Mouse (Mus musculus) 3T3-L1 (cell line): ENCODE measurements at regions not wholly inside any gene's neighbourhood (a gene's known extent, or its start where the extent isn't known, plus 50 kb on each side); places are given as distances from the start of the nearest gene placed in this dataset.
"Not testable (repeated sequence)": the region's sequence is repeated elsewhere in the genome, so short reads cannot be mapped to it uniquely, and the experiment has no call there.

Experiments used
- DNase-seq: peaks from one replicate; pipeline ENCODE4 v3.0.0-alpha.2; 2015; ENCODE audit warnings: low read depth, low spot score

- no peak for DNase-seq
These were observed 811.6 kb upstream of the 4930444P10Rik start for GRCm38 (mm10) chr1:16904690-16905089.

- not testable (repeated sequence) for DNase-seq
These were observed 775.3 kb upstream of the 4930444P10Rik start for GRCm38 (mm10) chr1:16868383-16868782.

GRCm38 (mm10) chr1:16867086-16867835, 774.1 kb upstream of the 4930444P10Rik start:
- DNase-seq: not testable (repeated sequence)

GRCm38 (mm10) chr1:16837111-16837510, 744.0 kb upstream of the 4930444P10Rik start:
- DNase-seq: no peak

GRCm38 (mm10) chr1:16824709-16825108, 731.6 kb upstream of the 4930444P10Rik start:
- DNase-seq: not testable (repeated sequence)

- DNase-seq: no peak
These were observed 730.9 kb upstream of the 4930444P10Rik start for GRCm38 (mm10) chr1:16824057-16824456.

- no peak for DNase-seq
These were observed 728.1 kb upstream of the 4930444P10Rik start for GRCm38 (mm10) chr1:16821186-16821585.

- DNase-seq: no peak
These were observed 723.4 kb upstream of the 4930444P10Rik start for GRCm38 (mm10) chr1:16816572-16816971.

- DNase-seq: no peak
These were observed 722.6 kb upstream of the 4930444P10Rik start for GRCm38 (mm10) chr1:16815731-16816130.

- DNase-seq: peak; percentile 22
These were observed 716.4 kb upstream of the 4930444P10Rik start for GRCm38 (mm10) chr1:16809370-16810150.

GRCm38 (mm10) chr1:16798292-16798691, 705.2 kb upstream of the 4930444P10Rik start:
- peak; percentile 86 for DNase-seq

GRCm38 (mm10) chr1:16796449-16796848, 703.3 kb upstream of the 4930444P10Rik start:
- peak; percentile 66 for DNase-seq

- peak; percentile 67 for DNase-seq
These were observed 697.7 kb upstream of the 4930444P10Rik start for GRCm38 (mm10) chr1:16790733-16791309.

- DNase-seq: no peak
These were observed 686.7 kb upstream of the 4930444P10Rik start for GRCm38 (mm10) chr1:16779791-16780190.

GRCm38 (mm10) chr1:16760951-16761350, 667.8 kb upstream of the 4930444P10Rik start:
- DNase-seq: no peak
